Mouse (Mus musculus) kidney, adult 2 months (tissue): ENCODE results near the gene Ift122.

Source experiments
- CTCF ChIP-seq: fragments of 200-500 bp; conservative IDR thresholded peaks from 2 replicates; pipeline ENCODE4 v1.5.1; 2011; ENCODE audit warnings: low read depth, mild to moderate bottlenecking, control low read depth, low read length, moderate library complexity, mixed read lengths; ENCODE audit not compliant: insufficient read depth, insufficient read length
- POLR2A ChIP-seq: fragments of 200-500 bp; IDR thresholded peaks from one replicate; pipeline ENCODE4 v1.6.1; 2011; ENCODE audit warnings: low read depth, low read length, control low read depth

- TF ChIP-seq CTCF (no peak), POLR2A (no peak)
These were observed 84.7 kb downstream of the Ift122 start for GRCm38 (mm10) chr6:115938011-115938410.
